Mouse (Mus musculus) forebrain, embryonic 11.5 days (tissue): ENCODE data around the gene Pde4d. TPM values are rescaled to one million over a fixed set of nuclear protein-coding genes. Genes with fewer than 3 reads are reported as not detected.

Source experiments
- ATAC-seq: fragments of 200-750 bp; cut with Nextera tagmentation; replicated peaks from 2 replicates; pipeline ENCODE4 v1.8.0; 2017; ENCODE audit warnings: moderate TSS enrichment; ENCODE audit not compliant: low FRiP score
- DNase-seq: peaks from one replicate; pipeline ENCODE4 v3.0.0-alpha.2; 2017; ENCODE audit warnings: low spot score
- H3K27ac ChIP-seq: fragments of 300-500 bp; sonication (generic); 2 replicates; pipeline ENCODE4 v1.5.1; 2014; ENCODE audit warnings: low read depth, low read length
- H3K27me3 ChIP-seq: fragments of 300-500 bp; sonication (generic); 2 replicates; pipeline ENCODE4 v1.6.1; 2014; ENCODE audit warnings: mild to moderate bottlenecking, low read length, mixed read lengths; ENCODE audit not compliant: control insufficient read depth, insufficient read depth
- H3K36me3 ChIP-seq: fragments of 300-500 bp; sonication (generic); 2 replicates; pipeline ENCODE4 v1.6.1; 2014; ENCODE audit warnings: mild to moderate bottlenecking, low read length, moderate library complexity, mixed read lengths; ENCODE audit not compliant: control insufficient read depth, insufficient read depth
- H3K4me1 ChIP-seq: fragments of 300-500 bp; sonication (generic); replicated peaks from 2 replicates; pipeline ENCODE4 v1.6.1; 2014; ENCODE audit warnings: low read length, mixed read lengths; ENCODE audit not compliant: control insufficient read depth, insufficient read depth
- H3K4me2 ChIP-seq: fragments of 300-500 bp; sonication (generic); 2 replicates; pipeline ENCODE4 v1.6.1; 2014; ENCODE audit warnings: low read depth, mild to moderate bottlenecking, low read length, moderate library complexity, mixed read lengths; ENCODE audit not compliant: severe bottlenecking
- H3K4me3 ChIP-seq: fragments of 300-500 bp; sonication (generic); 2 replicates; pipeline ENCODE4 v1.5.1; 2014; ENCODE audit warnings: low read depth, low read length
- H3K9ac ChIP-seq: fragments of 300-500 bp; sonication (generic); 2 replicates; pipeline ENCODE4 v1.6.1; 2014; ENCODE audit warnings: low read length
- H3K9me3 ChIP-seq: fragments of 300-500 bp; sonication (generic); 2 replicates; pipeline ENCODE4 v1.6.1; 2016; ENCODE audit warnings: low read length, mixed read lengths; ENCODE audit not compliant: control insufficient read depth
- WGBS: fragments of 180-500 bp; shearing (Covaris S2); extraction: QIAGEN DNeasy Blood & Tissue Kit; methylation state at CpG from one replicate; pipeline ENCODE4 v1.1.7; 2014; 5-methylcytosine and 5-hydroxymethylcytosine counted together
- polyA plus RNA-seq: library from polyadenylated mRNA; unstranded; fragments of >200 nt; fragmentation: Nextera tagmentation; extraction: Ambion mirVana; gene quantifications from 2 replicates; pipeline ENCODE4 v1.2.1, GENCODE M21; 2014

Pde4d gene
- polyA plus RNA-seq, 1 experiment from 2014 or later, result 11.9 TPM

GRCm38 (mm10) chr13:109759201-109759600, 1309.5 kb downstream of the Pde4d start:
- Histone ChIP-seq H3K9ac (no peak overlapping the region), H3K4me3 (no peak overlapping the region), H3K9me3 (no peaks in the 10 kb centered on the region), H3K36me3 (no peaks in the 10 kb centered on the region), H3K27me3 (no peaks in the 10 kb centered on the region), H3K27ac (no peak overlapping the region), H3K4me2 (no peak overlapping the region), H3K4me1 (no peaks in the 10 kb centered on the region)
- DNase-seq (no peak), ATAC-seq (no peak; the same call in 1 of the 2 replicates)
- 50% methylated on average over 5 of the region's 5 CpGs for WGBS

GRCm38 (mm10) chr13:109761081-109761480, 1311.3 kb downstream of the Pde4d start:
- Histone ChIP-seq H3K27me3 (no peaks in the 10 kb centered on the region), H3K9ac (no peak overlapping the region), H3K36me3 (no peaks in the 10 kb centered on the region), H3K4me1 (no peaks in the 10 kb centered on the region), H3K4me2 (no peak overlapping the region), H3K9me3 (no peaks in the 10 kb centered on the region), H3K27ac (no peak overlapping the region), H3K4me3 (no peak overlapping the region)
- WGBS, result 74% methylated on average over 13 of the region's 13 CpGs
- ATAC-seq, result no peak
- DNase-seq, result no peak

- peak; percentile 28 for ATAC-seq
- DNase-seq, result no peak
- no peaks in the 10 kb centered on the region for H3K27me3 ChIP-seq
- no peaks in the 10 kb centered on the region for H3K36me3 ChIP-seq
- H3K4me2 ChIP-seq, result no peak overlapping the region
- H3K4me1 ChIP-seq, result peaks cover 16% of the 10 kb centered on the region; the same call in 1 of the 2 replicates
- no peak overlapping the region for H3K4me3 ChIP-seq
- WGBS, result 50% methylated on average over 7 of the region's 7 CpGs
- H3K9me3 ChIP-seq, result no peaks in the 10 kb centered on the region
- no peak overlapping the region for H3K27ac ChIP-seq
- H3K9ac ChIP-seq, result no peak overlapping the region
Measured at GRCm38 (mm10) chr13:109774791-109775190, 1325.0 kb downstream of the Pde4d start.

- H3K27ac ChIP-seq, result no peak overlapping the region
- peak; percentile 64 for ATAC-seq
- no peaks in the 10 kb centered on the region for H3K9me3 ChIP-seq
- no peak overlapping the region for H3K9ac ChIP-seq
- H3K27me3 ChIP-seq, result no peaks in the 10 kb centered on the region
- WGBS, result 17% methylated on average over 5 of the region's 5 CpGs
- no peaks in the 10 kb centered on the region for H3K36me3 ChIP-seq
- peak; percentile 53 for DNase-seq
- H3K4me1 ChIP-seq, result peaks cover 16% of the 10 kb centered on the region; the same call in 1 of the 2 replicates
- no peak overlapping the region for H3K4me2 ChIP-seq
- H3K4me3 ChIP-seq, result no peak overlapping the region
Measured at GRCm38 (mm10) chr13:109775197-109775596, 1325.4 kb downstream of the Pde4d start.

- no peaks in the 10 kb centered on the region for H3K36me3 ChIP-seq
- H3K27ac ChIP-seq, result no peak overlapping the region
- DNase-seq, result peak; percentile 94
- H3K4me1 ChIP-seq, result peaks cover 16% of the 10 kb centered on the region; the same call in 1 of the 2 replicates
- peak overlapping the region; percentile 38; the same call in 1 of the 2 replicates for H3K4me2 ChIP-seq
- H3K27me3 ChIP-seq, result no peaks in the 10 kb centered on the region
- ATAC-seq, result peak; percentile 90
- no peaks in the 10 kb centered on the region for H3K9me3 ChIP-seq
- peak overlapping the region; percentile 32 for H3K9ac ChIP-seq
- H3K4me3 ChIP-seq, result no peak overlapping the region; the same call in 1 of the 2 replicates
- WGBS, result 2% methylated on average over 11 of the region's 11 CpGs
Measured at GRCm38 (mm10) chr13:109776116-109776515, 1326.4 kb downstream of the Pde4d start.

GRCm38 (mm10) chr13:109776995-109777394, 1327.2 kb downstream of the Pde4d start:
- no peaks in the 10 kb centered on the region for H3K27me3 ChIP-seq
- H3K36me3 ChIP-seq, result no peaks in the 10 kb centered on the region
- peaks cover 16% of the 10 kb centered on the region; the same call in 1 of the 2 replicates for H3K4me1 ChIP-seq
- DNase-seq, result no peak
- H3K27ac ChIP-seq, result no peak overlapping the region
- no peak for ATAC-seq
- WGBS, result 3% methylated on average over 3 of the region's 3 CpGs
- no peak overlapping the region for H3K9ac ChIP-seq
- no peak overlapping the region for H3K4me3 ChIP-seq
- H3K4me2 ChIP-seq, result no peak overlapping the region
- H3K9me3 ChIP-seq, result no peaks in the 10 kb centered on the region

- H3K9ac ChIP-seq, result no peak overlapping the region
- H3K4me1 ChIP-seq, result peaks cover 16% of the 10 kb centered on the region; the same call in 1 of the 2 replicates
- H3K27me3 ChIP-seq, result no peaks in the 10 kb centered on the region
- H3K4me2 ChIP-seq, result no peak overlapping the region
- 50% methylated on average over 5 of the region's 5 CpGs for WGBS
- H3K36me3 ChIP-seq, result no peaks in the 10 kb centered on the region
- no peak overlapping the region for H3K4me3 ChIP-seq
- no peaks in the 10 kb centered on the region for H3K9me3 ChIP-seq
- no peak for DNase-seq
- no peak for ATAC-seq
- H3K27ac ChIP-seq, result no peak overlapping the region
Measured at GRCm38 (mm10) chr13:109777441-109777840, 1327.7 kb downstream of the Pde4d start.

GRCm38 (mm10) chr13:109778297-109778835, 1328.6 kb downstream of the Pde4d start:
- Histone ChIP-seq H3K4me1 (peaks cover 16% of the 10 kb centered on the region; the same call in 1 of the 2 replicates), H3K27me3 (no peaks in the 10 kb centered on the region), H3K9me3 (no peaks in the 10 kb centered on the region), H3K27ac (no peak overlapping the region), H3K4me3 (no peak overlapping the region), H3K4me2 (no peak overlapping the region), H3K36me3 (no peaks in the 10 kb centered on the region), H3K9ac (no peak overlapping the region)
- 35% methylated on average over 9 of the region's 9 CpGs for WGBS
- peak; percentile 50 for DNase-seq
- ATAC-seq, result no peak

GRCm38 (mm10) chr13:109781466-109781865, 1331.7 kb downstream of the Pde4d start:
- DNase-seq, result no peak
- Histone ChIP-seq H3K27me3 (no peaks in the 10 kb centered on the region), H3K36me3 (no peaks in the 10 kb centered on the region), H3K4me1 (peaks cover 9% of the 10 kb centered on the region; the same call in 1 of the 2 replicates), H3K27ac (no peak overlapping the region), H3K9ac (no peak overlapping the region), H3K4me3 (no peak overlapping the region), H3K4me2 (no peak overlapping the region), H3K9me3 (no peaks in the 10 kb centered on the region)
- ATAC-seq, result no peak
- WGBS, result 89% methylated on average over 1 of the region's 1 CpGs
